Mouse (Mus musculus) intestine, postnatal 0 days (tissue): ENCODE data around the gene Tmem161a. TPM values are rescaled to one million over a fixed set of nuclear protein-coding genes. Genes with fewer than 3 reads are reported as not detected.
"Not testable (repeated sequence)": the region's sequence is repeated elsewhere in the genome, so short reads cannot be mapped to it uniquely, and the experiment has no call there.

Experiments
- ATAC-seq: fragments of 200-750 bp; cut with Nextera tagmentation; 2 replicates; pipeline ENCODE4 v1.8.0; 2017; ENCODE audit warnings: mild to moderate bottlenecking, moderate TSS enrichment, moderate library complexity
- H3K27ac ChIP-seq: fragments of 300-500 bp; sonication (generic); 2 replicates; pipeline ENCODE4 v1.5.1; 2014; ENCODE audit warnings: mild to moderate bottlenecking, low read depth, low read length, moderate library complexity
- H3K27me3 ChIP-seq: fragments of 300-500 bp; sonication (generic); replicated peaks from 2 replicates; pipeline ENCODE4 v1.6.1; 2014; ENCODE audit warnings: low read length, mixed read lengths; ENCODE audit not compliant: control insufficient read depth, insufficient read depth
- H3K36me3 ChIP-seq: fragments of 300-500 bp; sonication (generic); 2 replicates; pipeline ENCODE4 v1.6.1; 2014; ENCODE audit warnings: mild to moderate bottlenecking, moderate library complexity; ENCODE audit not compliant: control insufficient read depth, insufficient read depth
- H3K4me1 ChIP-seq: fragments of 300-500 bp; sonication (generic); replicated peaks from 2 replicates; pipeline ENCODE4 v1.6.1; 2014; ENCODE audit warnings: antibody characterized with exemption, low read length, mixed read lengths; ENCODE audit not compliant: control insufficient read depth, insufficient read depth
- H3K4me2 ChIP-seq: fragments of 300-500 bp; sonication (generic); replicated peaks from 2 replicates; pipeline ENCODE4 v1.6.1; 2014; ENCODE audit warnings: low read depth, mild to moderate bottlenecking, moderate library complexity
- H3K4me3 ChIP-seq: fragments of 300-500 bp; sonication (generic); 2 replicates; pipeline ENCODE4 v1.5.1; 2014; ENCODE audit warnings: low read depth, low read length
- H3K9ac ChIP-seq: fragments of 300-500 bp; sonication (generic); 2 replicates; pipeline ENCODE4 v1.6.1; 2014; ENCODE audit warnings: mild to moderate bottlenecking, low read depth, low read length
- H3K9me3 ChIP-seq: fragments of 300-500 bp; sonication (generic); 2 replicates; pipeline ENCODE4 v1.6.1; 2016; ENCODE audit warnings: mixed run types; ENCODE audit not compliant: control insufficient read depth
- CTCF ChIP-seq: sonication (generic); IDR thresholded peaks from 2 replicates; pipeline ENCODE4 v1.5.1; 2016; ENCODE audit warnings: low read depth, mild to moderate bottlenecking, control low read depth, antibody characterized with exemption, moderate library complexity
- WGBS: fragments of 180-500 bp; shearing (Covaris S2); extraction: QIAGEN DNeasy Blood & Tissue Kit; methylation state at CpG from one replicate; pipeline ENCODE4 v1.1.7; 2014; 5-methylcytosine and 5-hydroxymethylcytosine counted together
- polyA plus RNA-seq: library from polyadenylated mRNA; unstranded; fragments of >200 nt; fragmentation: Nextera tagmentation; extraction: Ambion mirVana; gene quantifications from 2 replicates; pipeline ENCODE4 v1.2.1, GENCODE M21; 2015

Gene Tmem161a
- polyA plus RNA-seq, 1 experiment from 2014 or later = 42.0 TPM

GRCm38 (mm10) chr8:70215092-70215491 lies 42.9 kb downstream of the Tmem161a start:
- no peak for ATAC-seq
- Histone ChIP-seq H3K4me1 (0 out of 2 replicates have a peak, but pooled peaks cover 10% of the 10 kb centered on the region), H3K27me3 (no peaks in the 10 kb centered on the region), H3K4me3 (no peak overlapping the region), H3K9ac (no peak overlapping the region), H3K4me2 (no peak overlapping the region), H3K27ac (no peak overlapping the region), H3K36me3 (no peaks in the 10 kb centered on the region), H3K9me3 (no peaks in the 10 kb centered on the region)
- TF ChIP-seq CTCF = no peak
- 70% methylated on average over 5 of the region's 5 CpGs for WGBS

GRCm38 (mm10) chr8:70216161-70216560 lies 44.0 kb downstream of the Tmem161a start:
- 71% methylated on average over 3 of the region's 3 CpGs for WGBS
- not testable (repeated sequence) for H3K9me3 ChIP-seq, H3K4me1 ChIP-seq, ATAC-seq, H3K36me3 ChIP-seq, H3K4me2 ChIP-seq, H3K27ac ChIP-seq, H3K27me3 ChIP-seq, H3K4me3 ChIP-seq, H3K9ac ChIP-seq

GRCm38 (mm10) chr8:70216566-70216965 lies 44.4 kb downstream of the Tmem161a start:
- Histone ChIP-seq H3K4me1 (0 out of 2 replicates have a peak, but pooled peaks cover 2% of the 10 kb centered on the region), H3K36me3 (no peaks in the 10 kb centered on the region), H3K27me3 (no peaks in the 10 kb centered on the region), H3K9ac (no peak overlapping the region), H3K27ac (no peak overlapping the region), H3K4me3 (no peak overlapping the region), H3K9me3 (no peaks in the 10 kb centered on the region), H3K4me2 (no peak overlapping the region)
- ATAC-seq = no peak
- no peak for TF ChIP-seq CTCF
- 29% methylated on average over 1 of the region's 1 CpGs for WGBS

GRCm38 (mm10) chr8:70217441-70217840 lies 45.3 kb downstream of the Tmem161a start:
- Histone ChIP-seq H3K9ac (no peak overlapping the region), H3K36me3 (peaks cover 3% of the 10 kb centered on the region; the same call in 1 of the 2 replicates), H3K27ac (no peak overlapping the region), H3K27me3 (no peaks in the 10 kb centered on the region), H3K4me2 (no peak overlapping the region), H3K4me1 (0 out of 2 replicates have a peak, but pooled peaks cover 2% of the 10 kb centered on the region), H3K4me3 (no peak overlapping the region), H3K9me3 (no peaks in the 10 kb centered on the region)
- TF ChIP-seq CTCF = no peak
- ATAC-seq = no peak

- Histone ChIP-seq H3K4me1 (0 out of 2 replicates have a peak, but pooled peaks cover 2% of the 10 kb centered on the region), H3K27me3 (no peaks in the 10 kb centered on the region), H3K9me3 (no peaks in the 10 kb centered on the region), H3K4me3 (no peak overlapping the region), H3K9ac (no peak overlapping the region), H3K27ac (no peak overlapping the region), H3K4me2 (no peak overlapping the region), H3K36me3 (peaks cover 5% of the 10 kb centered on the region; the same call in 1 of the 2 replicates)
- 50% methylated on average over 5 of the region's 5 CpGs for WGBS
- TF ChIP-seq CTCF = no peak
- no peak for ATAC-seq
Observed at GRCm38 (mm10) chr8:70219107-70219684, 47.0 kb downstream of the Tmem161a start.

- Histone ChIP-seq H3K9ac (no peak overlapping the region), H3K27ac (no peak overlapping the region), H3K9me3 (no peaks in the 10 kb centered on the region), H3K27me3 (no peaks in the 10 kb centered on the region), H3K4me3 (no peak overlapping the region), H3K4me2 (no peak overlapping the region), H3K4me1 (0 out of 2 replicates have a peak, but pooled peaks cover 2% of the 10 kb centered on the region), H3K36me3 (peaks cover 16% of the 10 kb centered on the region)
- no peak for TF ChIP-seq CTCF
- ATAC-seq = no peak
- 51% methylated on average over 8 of the region's 8 CpGs for WGBS
Observed at GRCm38 (mm10) chr8:70220236-70220840, 48.2 kb downstream of the Tmem161a start.
